Mouse (Mus musculus) lung, postnatal 0 days (tissue): ENCODE measurements around the gene Neurl3. TPM values are rescaled to one million over a fixed set of nuclear protein-coding genes. Genes with fewer than 3 reads are reported as not detected.

Experiments used
- ATAC-seq: fragments of 200-750 bp; cut with Nextera tagmentation; 2 replicates; pipeline ENCODE4 v1.8.0; 2017; ENCODE audit warnings: moderate library complexity
- DNase-seq: peaks from one replicate; pipeline ENCODE4 v3.0.0-alpha.2; 2016; ENCODE audit warnings: low spot score
- H3K27ac ChIP-seq: fragments of 300-500 bp; sonication (generic); 2 replicates; pipeline ENCODE4 v1.5.1; 2014; ENCODE audit warnings: antibody characterized with exemption, mild to moderate bottlenecking, low read length, mixed read lengths
- H3K27me3 ChIP-seq: fragments of 300-500 bp; sonication (generic); replicated peaks from 2 replicates; pipeline ENCODE4 v1.6.1; 2014; ENCODE audit warnings: low read length, mixed read lengths; ENCODE audit not compliant: insufficient read depth
- H3K36me3 ChIP-seq: fragments of 300-500 bp; sonication (generic); 2 replicates; pipeline ENCODE4 v1.6.1; 2014; ENCODE audit warnings: low read length, mixed read lengths; ENCODE audit not compliant: insufficient read depth
- H3K4me1 ChIP-seq: fragments of 300-500 bp; sonication (generic); 2 replicates; pipeline ENCODE4 v1.6.1; 2014; ENCODE audit warnings: antibody characterized with exemption, low read depth, low read length, mixed read lengths; ENCODE audit not compliant: insufficient read depth
- H3K4me2 ChIP-seq: fragments of 300-500 bp; sonication (generic); replicated peaks from 2 replicates; pipeline ENCODE4 v1.6.1; 2014; ENCODE audit warnings: low read depth, mild to moderate bottlenecking, low read length, moderate library complexity, mixed read lengths
- H3K4me3 ChIP-seq: fragments of 300-500 bp; sonication (generic); 2 replicates; pipeline ENCODE4 v1.5.1; 2014; ENCODE audit warnings: low read depth, low read length
- H3K9ac ChIP-seq: fragments of 300-500 bp; sonication (generic); replicated peaks from 2 replicates; pipeline ENCODE4 v1.6.1; 2014; ENCODE audit warnings: low read depth, mild to moderate bottlenecking
- H3K9me3 ChIP-seq: fragments of 300-500 bp; sonication (generic); 2 replicates; pipeline ENCODE4 v1.6.1; 2016; ENCODE audit warnings: low read length, mixed read lengths
- CTCF ChIP-seq: IDR thresholded peaks from 2 replicates; pipeline ENCODE4 v1.5.1; 2016; ENCODE audit warnings: antibody characterized with exemption, mild to moderate bottlenecking
- EP300 ChIP-seq: IDR thresholded peaks from 2 replicates; pipeline ENCODE4 v1.6.1; 2016; ENCODE audit warnings: antibody characterized with exemption, mild to moderate bottlenecking, control low read depth
- WGBS: fragments of 180-500 bp; shearing (Covaris S2); extraction: QIAGEN DNeasy Blood & Tissue Kit; methylation state at CpG from one replicate; pipeline ENCODE4 v1.1.7; 2014; 5-methylcytosine and 5-hydroxymethylcytosine counted together
- polyA plus RNA-seq: library from polyadenylated mRNA; unstranded; fragments of >200 nt; fragmentation: Nextera tagmentation; extraction: Ambion mirVana; gene quantifications from 2 replicates; pipeline ENCODE4 v1.2.1, GENCODE M21; 2015

Gene Neurl3
- polyA plus RNA-seq, 1 experiment from 2014 or later: 12.7 TPM

DNA sequence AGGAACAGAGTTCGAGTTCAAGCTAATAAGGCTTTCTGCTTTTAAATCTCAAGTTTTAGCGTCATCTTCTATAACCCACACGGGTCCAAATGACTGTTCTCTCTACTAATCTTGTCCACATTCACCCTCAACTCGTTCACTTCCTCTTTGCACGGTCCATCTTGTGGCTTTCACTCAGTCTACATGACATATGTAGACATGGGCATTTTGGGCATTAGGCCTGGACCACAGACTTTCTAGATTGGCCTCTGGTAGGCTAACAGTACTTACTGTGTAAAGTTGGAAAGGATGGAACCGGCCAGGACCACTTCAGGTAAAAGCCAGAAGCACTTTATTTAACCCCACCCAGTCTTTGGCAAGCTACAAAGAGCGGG is 32.6 kb upstream of the Neurl3 start:
- no peak overlapping the region for H3K4me3 ChIP-seq

GRCm38 (mm10) chr1:36306120-36306519 is 31.6 kb upstream of the Neurl3 start:
- Histone ChIP-seq H3K9me3 (no peaks in the 10 kb centered on the region), H3K27ac (no peak overlapping the region), H3K9ac (no peak overlapping the region), H3K4me1 (peaks cover 7% of the 10 kb centered on the region; the same call in 1 of the 2 replicates), H3K36me3 (no peaks in the 10 kb centered on the region), H3K4me3 (no peak overlapping the region), H3K27me3 (no peaks in the 10 kb centered on the region), H3K4me2 (no peak overlapping the region)
- ATAC-seq: no peak
- TF ChIP-seq EP300: no peak
- 69% methylated on average over 6 of the region's 6 CpGs for WGBS
- no peak for DNase-seq

More for the DNA sequence above, 32.6 kb upstream of the Neurl3 start:
- ATAC-seq (no peak), DNase-seq (no peak)
- H3K36me3 ChIP-seq: no peaks in the 10 kb centered on the region
- no peaks in the 10 kb centered on the region for H3K27me3 ChIP-seq
- TF ChIP-seq CTCF (no peak), EP300 (0 out of 2 replicates have a peak, but pooled peaks have one; percentile 10)
- no peaks in the 10 kb centered on the region for H3K9me3 ChIP-seq
- no peak overlapping the region for H3K4me2 ChIP-seq
- 54% methylated on average over 7 of the region's 7 CpGs for WGBS
- H3K9ac ChIP-seq: no peak overlapping the region
- peaks cover 7% of the 10 kb centered on the region; the same call in 1 of the 2 replicates for H3K4me1 ChIP-seq
- H3K27ac ChIP-seq: no peak overlapping the region

DNA sequence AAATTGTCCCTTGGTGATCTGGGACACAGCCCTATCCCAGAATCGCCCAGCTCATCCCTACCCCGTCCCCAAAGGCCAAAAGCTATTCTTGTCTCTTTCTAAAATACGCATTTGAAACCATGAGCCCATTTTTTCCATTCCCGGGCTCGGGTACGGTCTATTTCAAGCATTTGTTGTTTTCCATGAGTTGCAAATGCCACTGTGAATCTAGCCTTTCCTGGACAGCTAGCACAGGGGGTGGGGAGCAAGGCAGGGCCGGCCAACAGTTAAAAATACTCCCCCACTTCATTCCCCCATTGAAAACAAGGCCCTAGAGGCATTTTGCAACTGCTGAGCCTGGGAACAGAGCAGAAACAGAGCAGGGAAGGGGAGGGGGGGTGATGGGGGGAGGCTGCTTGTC is 30.3 kb upstream of the Neurl3 start:
- no peaks in the 10 kb centered on the region for H3K27me3 ChIP-seq
- no peak overlapping the region for H3K9ac ChIP-seq
- no peak for TF ChIP-seq CTCF
- no peak for TF ChIP-seq EP300
- DNase-seq (peak; percentile 26), ATAC-seq (no peak)
- H3K27ac ChIP-seq: no peak overlapping the region
- 48% methylated on average over 7 of the region's 7 CpGs for WGBS
- no peaks in the 10 kb centered on the region for H3K36me3 ChIP-seq
- no peak overlapping the region for H3K4me2 ChIP-seq
- H3K9me3 ChIP-seq: no peaks in the 10 kb centered on the region
- H3K4me1 ChIP-seq: peaks cover 7% of the 10 kb centered on the region; the same call in 1 of the 2 replicates
- H3K4me3 ChIP-seq: no peak overlapping the region

DNA sequence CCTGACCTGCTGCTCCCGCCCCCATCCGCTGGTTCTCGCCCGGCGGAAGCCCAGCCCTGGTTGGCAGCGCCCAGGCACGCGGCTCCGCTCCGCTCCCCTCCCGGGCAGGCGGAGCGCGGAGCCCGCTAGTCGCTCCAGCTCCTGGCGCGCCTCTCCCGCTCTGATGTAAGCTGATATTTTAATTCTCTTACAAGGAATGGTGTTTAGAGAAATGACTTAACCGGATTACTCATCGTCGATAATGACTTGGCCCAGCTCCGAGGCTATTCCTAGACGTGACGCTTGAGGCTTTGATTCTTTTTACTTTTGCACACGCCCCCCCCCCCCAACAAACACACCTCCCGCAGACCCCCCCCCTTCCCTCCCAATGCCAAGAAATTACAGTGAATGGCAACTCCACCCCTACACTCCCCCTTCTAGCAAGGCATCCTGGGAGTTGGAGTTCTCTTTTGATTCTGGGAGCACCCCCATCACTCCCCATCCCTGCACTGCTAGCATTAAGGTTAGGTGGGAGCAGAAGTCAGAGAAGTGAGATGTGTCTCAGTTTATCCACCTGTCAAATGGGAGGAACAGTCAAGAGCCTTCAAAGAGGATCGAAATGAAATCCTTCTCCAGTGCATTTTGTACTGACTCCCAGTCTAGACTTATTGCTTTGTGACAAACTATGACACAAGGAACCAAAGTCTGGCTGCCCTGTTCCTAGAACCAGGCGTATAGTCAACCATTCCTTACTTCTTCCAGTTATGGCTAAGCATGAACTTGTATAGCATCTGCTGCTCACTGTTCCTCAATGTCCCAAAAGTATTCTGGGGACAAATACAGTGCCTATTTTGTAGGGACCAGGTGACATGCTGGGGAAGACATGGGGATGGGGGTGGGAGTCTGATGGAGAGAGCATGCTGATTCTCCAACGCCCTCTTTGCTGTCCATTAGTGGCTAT is 29.2 kb upstream of the Neurl3 start:
- Histone ChIP-seq H3K36me3 (no peaks in the 10 kb centered on the region), H3K9me3 (no peaks in the 10 kb centered on the region), H3K4me3 (0 out of 2 replicates have a peak overlapping the region, but pooled peaks have one; percentile 12), H3K27me3 (no peaks in the 10 kb centered on the region; the same call in 1 of the 2 replicates), H3K9ac (no peak overlapping the region), H3K4me1 (peaks cover 7% of the 10 kb centered on the region; the same call in 1 of the 2 replicates), H3K4me2 (peak overlapping the region; percentile 51), H3K27ac (peak overlapping the region; percentile 20; the same call in 1 of the 2 replicates)
- TF ChIP-seq EP300 (peak; percentile 55; the same call in 1 of the 2 replicates), CTCF (no peak)
- ATAC-seq: peak; percentile 78
- DNase-seq: peak; percentile 98
- WGBS: 9% methylated on average over 29 of the region's 30 CpGs

DNA sequence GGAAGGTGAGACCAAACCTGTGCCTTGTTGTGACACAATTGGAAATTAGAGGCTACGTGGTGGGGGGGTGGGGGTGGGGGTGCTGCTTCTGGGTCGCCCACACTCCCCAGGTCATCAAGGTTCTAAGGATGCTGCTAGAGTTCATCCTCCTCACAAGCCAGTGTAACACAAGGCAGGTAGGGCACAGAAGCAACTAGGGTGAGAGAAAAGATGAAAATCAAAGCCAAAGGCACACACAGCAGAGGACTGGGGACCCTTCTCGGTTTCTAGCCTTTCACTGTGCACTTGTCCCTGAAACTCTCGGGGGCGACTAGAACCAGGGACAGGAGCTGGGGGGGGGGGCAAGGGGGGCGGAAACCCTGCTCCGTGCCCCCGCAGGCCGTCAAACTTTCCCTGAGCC is 28.5 kb upstream of the Neurl3 start:
- 17% methylated on average over 5 of the region's 9 CpGs for WGBS
- DNase-seq: no peak
- Histone ChIP-seq H3K9me3 (no peaks in the 10 kb centered on the region), H3K4me3 (0 out of 2 replicates have a peak overlapping the region, but pooled peaks have one; percentile 12), H3K4me1 (0 out of 2 replicates have a peak, but pooled peaks cover 3% of the 10 kb centered on the region), H3K4me2 (peak overlapping the region; percentile 51), H3K27ac (peak overlapping the region; percentile 20; the same call in 1 of the 2 replicates), H3K9ac (no peak overlapping the region), H3K27me3 (no peaks in the 10 kb centered on the region; the same call in 1 of the 2 replicates), H3K36me3 (no peaks in the 10 kb centered on the region)
- no peak for TF ChIP-seq EP300
- TF ChIP-seq CTCF: no peak
- ATAC-seq: no peak

GRCm38 (mm10) chr1:36302273-36302672 is 27.8 kb upstream of the Neurl3 start:
- Histone ChIP-seq H3K4me1 (0 out of 2 replicates have a peak, but pooled peaks cover 3% of the 10 kb centered on the region), H3K27me3 (no peaks in the 10 kb centered on the region; the same call in 1 of the 2 replicates), H3K9ac (no peak overlapping the region), H3K27ac (no peak overlapping the region), H3K4me2 (no peak overlapping the region), H3K9me3 (no peaks in the 10 kb centered on the region), H3K36me3 (no peaks in the 10 kb centered on the region), H3K4me3 (no peak overlapping the region)
- DNase-seq (peak; percentile 50), ATAC-seq (no peak)
- TF ChIP-seq CTCF: no peak
- no peak for TF ChIP-seq EP300
- WGBS: 64% methylated on average over 8 of the region's 8 CpGs
